Mouse (Mus musculus) midbrain, embryonic 10.5 days (tissue): ENCODE results near the gene Zfp324. TPM values are rescaled to one million over a fixed set of nuclear protein-coding genes. Genes with fewer than 3 reads are reported as not detected.
A peak's percentile ranks its signal among the peaks of the same experiment; 100 is the strongest.
"Not testable (repeated sequence)": the region's sequence is repeated elsewhere in the genome, so short reads cannot be mapped to it uniquely, and the experiment has no call there.

Source experiments
- DNase-seq: peaks from one replicate; pipeline ENCODE4 v3.0.0-alpha.2; 2017; ENCODE audit warnings: low spot score
- H3K27ac ChIP-seq: fragments of 300-500 bp; sonication (generic); replicated peaks from 2 replicates; pipeline ENCODE4 v1.5.1; 2016; ENCODE audit warnings: mild to moderate bottlenecking
- H3K27me3 ChIP-seq: fragments of 300-500 bp; sonication (generic); 2 replicates; pipeline ENCODE4 v1.6.1; 2016; ENCODE audit warnings: low read depth, mild to moderate bottlenecking; ENCODE audit not compliant: poor library complexity, severe bottlenecking
- H3K36me3 ChIP-seq: fragments of 300-500 bp; sonication (generic); 2 replicates; pipeline ENCODE4 v1.6.1; 2016; ENCODE audit warnings: mild to moderate bottlenecking, moderate library complexity
- H3K4me1 ChIP-seq: fragments of 300-500 bp; sonication (generic); 2 replicates; pipeline ENCODE4 v1.6.1; 2016
- H3K4me3 ChIP-seq: fragments of 300-500 bp; sonication (generic); 2 replicates; pipeline ENCODE4 v1.5.1; 2016; ENCODE audit warnings: mild to moderate bottlenecking, moderate library complexity
- H3K9me3 ChIP-seq: fragments of 300-500 bp; sonication (generic); replicated peaks from 2 replicates; pipeline ENCODE4 v1.6.1; 2016; ENCODE audit warnings: mild to moderate bottlenecking
- WGBS: fragments of 180-500 bp; shearing (Covaris S2); methylation state at CpG from one replicate; pipeline ENCODE4 v1.1.7; 2016; 5-methylcytosine and 5-hydroxymethylcytosine counted together
- polyA plus RNA-seq: library from polyadenylated mRNA; unstranded; fragments of >200 nt; fragmentation: Nextera tagmentation; extraction: Ambion mirVana; gene quantifications from 2 replicates; pipeline ENCODE4 v1.2.1, GENCODE M21; 2016

The Zfp324 gene
- 11.4 and 13.2 TPM in 2 replicates for polyA plus RNA-seq

DNA sequence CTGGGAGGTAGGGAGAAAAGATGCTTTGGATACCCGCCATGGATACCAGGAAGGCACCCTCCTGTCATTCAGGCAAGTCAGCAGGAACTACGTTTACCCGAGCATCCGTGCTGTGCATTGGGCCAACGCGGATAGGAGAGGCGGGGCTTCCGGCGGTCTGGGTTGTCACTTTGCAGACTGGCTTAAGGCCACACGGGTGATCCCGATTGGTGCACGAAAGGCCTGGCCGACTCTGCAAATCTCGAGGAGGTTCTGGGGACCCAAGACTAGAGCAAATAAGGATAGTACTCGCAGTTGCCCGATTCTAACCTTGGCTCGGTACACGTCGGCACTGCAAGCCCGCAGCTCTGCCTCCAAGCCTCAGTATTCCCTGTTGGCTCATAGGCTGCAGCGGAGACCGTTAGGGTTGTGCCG, at the start of gene Zfp324:
Zfp324 (plus strand) TSS at position 161 of the 414 bp plus-strand sequence.
- under 1% methylated on average over 23 of the region's 23 CpGs for WGBS
- DNase-seq = peak; percentile 90
- H3K4me3 ChIP-seq = peak within 1 kb of the TSS; percentile 96

DNA sequence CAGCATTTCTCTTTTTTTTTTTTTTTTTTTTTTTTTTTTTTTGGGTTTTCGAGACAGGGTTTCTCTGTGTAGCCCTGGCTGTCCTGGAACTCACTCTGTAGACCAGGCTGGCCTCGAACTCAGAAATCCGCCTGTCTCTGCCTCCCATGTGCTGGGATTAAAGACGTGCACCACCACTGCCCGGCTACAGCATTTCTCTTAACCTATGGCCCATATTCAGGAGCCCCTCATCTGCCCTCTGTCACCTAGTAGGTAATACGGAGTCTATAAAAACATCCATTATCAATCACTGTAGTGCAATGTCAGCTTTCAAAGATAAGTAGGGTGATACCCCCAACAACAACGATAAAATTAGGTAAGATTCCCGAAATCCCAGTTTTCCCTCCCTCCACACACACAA, 45.1 kb upstream of the Zfp324 start:
- not testable (repeated sequence) for DNase-seq, H3K27ac ChIP-seq, H3K9me3 ChIP-seq, H3K27me3 ChIP-seq
- WGBS = 89% methylated on average over 7 of the region's 8 CpGs
- H3K4me3 ChIP-seq = peak overlapping the region; percentile 91
- peaks cover 25% of the 10 kb centered on the region for H3K4me1 ChIP-seq
- peaks cover 26% of the 10 kb centered on the region for H3K36me3 ChIP-seq

More for the DNA sequence above, at the start of gene Zfp324:
- Histone ChIP-seq H3K4me1 (peaks cover 28% of the 10 kb centered on the region), H3K27ac (peak within 1 kb of the TSS; percentile 92), H3K27me3 (no peaks in the 10 kb centered on the region), H3K9me3 (no peaks in the 10 kb centered on the region), H3K36me3 (peaks cover 23% of the 10 kb centered on the region)

DNA sequence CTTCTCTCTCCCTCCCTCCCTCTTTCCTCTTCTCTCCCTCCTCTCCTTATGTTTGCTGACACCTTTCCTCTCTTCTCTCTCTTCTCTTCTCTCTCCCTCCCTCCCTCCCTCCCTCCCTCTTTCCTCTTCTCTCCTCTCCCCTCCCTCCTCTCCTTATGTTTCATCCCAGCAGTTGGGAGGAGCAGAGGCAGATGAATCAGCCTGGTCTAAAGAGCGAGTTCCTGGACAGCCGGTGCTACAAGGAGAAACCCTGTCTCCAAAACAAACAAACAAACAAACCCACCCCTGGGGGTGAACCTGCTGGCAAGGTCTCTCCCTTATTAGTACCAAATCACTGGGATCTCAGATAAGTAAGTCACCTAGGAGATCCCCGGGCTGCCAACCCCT, 44.3 kb upstream of the Zfp324 start:
- peak overlapping the region; percentile 91 for H3K4me3 ChIP-seq
- no peak for DNase-seq
- 0% methylated on average over 3 of the region's 3 CpGs for WGBS
- no peaks in the 10 kb centered on the region for H3K9me3 ChIP-seq
- H3K27ac ChIP-seq = peak overlapping the region; percentile 95
- H3K36me3 ChIP-seq = peaks cover 35% of the 10 kb centered on the region
- peaks cover 25% of the 10 kb centered on the region for H3K4me1 ChIP-seq
- H3K27me3 ChIP-seq = peaks cover 12% of the 10 kb centered on the region

DNA sequence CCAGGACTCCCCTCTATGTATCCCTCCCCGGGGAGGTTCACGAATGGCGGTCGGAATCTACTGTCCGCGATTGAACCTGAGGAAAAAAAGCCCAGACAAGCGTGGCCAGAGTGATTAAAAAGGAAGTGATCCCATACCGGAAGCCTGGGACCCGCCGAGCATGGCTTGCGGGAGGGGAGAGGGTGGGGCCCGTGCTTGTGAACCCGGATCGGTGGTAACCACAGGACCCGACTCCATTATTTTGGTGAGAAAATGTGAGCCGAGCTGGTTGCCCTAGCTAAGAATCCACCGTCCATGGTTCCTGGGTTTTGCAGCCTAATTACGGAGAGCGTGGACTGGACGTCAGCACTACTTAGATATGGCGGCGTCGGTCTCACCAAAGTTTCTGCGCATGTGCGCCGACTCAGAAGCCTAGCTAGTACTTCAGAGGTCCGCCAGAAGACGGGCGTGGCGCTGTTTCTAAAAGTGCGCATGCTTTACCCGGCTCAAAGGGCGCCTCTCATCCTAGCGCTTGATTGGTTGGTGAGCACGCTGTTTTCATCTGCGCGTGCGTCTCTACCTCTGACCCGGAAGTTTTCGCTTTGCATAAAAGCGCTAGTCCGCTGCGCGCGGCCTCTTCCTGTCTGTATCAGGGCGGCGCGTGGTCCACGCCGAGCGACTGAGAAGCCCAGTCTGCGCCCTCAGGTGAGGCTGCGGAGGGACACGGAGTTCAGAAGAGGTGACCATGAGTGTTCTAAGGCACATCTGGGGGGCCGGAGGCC, 43.8 kb upstream of the Zfp324 start, which contains the start of gene Rps5:
Rps5 (plus strand) TSS at position 586 of the 761 bp plus-strand sequence.
- Histone ChIP-seq H3K27me3 (peaks cover 18% of the 10 kb centered on the region), H3K4me3 (peak within 1 kb of the TSS; percentile 91), H3K4me1 (peaks cover 25% of the 10 kb centered on the region), H3K9me3 (no peaks in the 10 kb centered on the region), H3K36me3 (peaks cover 40% of the 10 kb centered on the region), H3K27ac (peak within 1 kb of the TSS; percentile 95)
- WGBS = under 1% methylated on average over 55 of the region's 55 CpGs
- peak; percentile 99 for DNase-seq

DNA sequence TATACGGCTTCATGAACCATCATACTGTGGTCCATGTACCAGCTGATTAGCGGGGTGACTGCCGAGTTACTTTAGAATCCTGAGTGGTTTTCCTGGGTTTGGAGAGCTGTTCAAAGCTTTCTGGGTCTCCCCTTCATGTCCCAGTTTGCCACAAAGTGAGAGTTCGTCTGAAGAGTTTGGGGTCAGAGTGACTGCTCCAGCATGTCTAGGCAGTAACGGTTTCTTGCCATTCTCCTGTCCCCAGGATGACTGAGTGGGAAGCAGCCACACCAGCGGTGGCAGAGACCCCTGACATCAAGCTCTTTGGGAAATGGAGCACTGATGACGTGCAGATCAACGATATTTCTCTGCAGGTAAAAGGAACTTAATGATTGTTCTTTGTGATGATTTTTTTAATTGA, 42.9 kb upstream of the Zfp324 start:
- Histone ChIP-seq H3K27me3 (peaks cover 26% of the 10 kb centered on the region), H3K4me1 (peaks cover 30% of the 10 kb centered on the region), H3K9me3 (no peaks in the 10 kb centered on the region), H3K36me3 (peaks cover 44% of the 10 kb centered on the region), H3K27ac (peak overlapping the region; percentile 95), H3K4me3 (peak overlapping the region; percentile 91)
- DNase-seq = no peak
- 5% methylated on average over 8 of the region's 8 CpGs for WGBS

DNA sequence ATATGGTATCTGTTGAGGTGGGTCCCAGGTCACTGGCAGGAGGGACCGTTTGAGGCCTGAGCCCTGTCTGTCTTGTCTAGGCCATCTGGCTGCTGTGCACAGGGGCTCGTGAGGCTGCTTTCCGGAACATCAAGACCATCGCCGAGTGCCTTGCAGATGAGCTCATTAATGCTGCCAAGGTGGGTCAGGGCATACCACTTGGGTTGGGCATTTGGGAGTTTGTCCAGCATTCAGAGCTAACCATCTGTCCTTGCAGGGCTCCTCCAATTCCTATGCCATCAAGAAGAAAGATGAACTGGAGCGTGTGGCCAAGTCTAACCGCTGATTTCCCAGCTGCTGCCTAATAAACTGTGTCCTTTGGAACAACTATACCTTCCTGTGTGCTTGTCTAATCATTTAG, 39.3 kb upstream of the Zfp324 start:
- no peak overlapping the region for H3K4me3 ChIP-seq
- DNase-seq = no peak
- H3K27me3 ChIP-seq = peaks cover 50% of the 10 kb centered on the region
- H3K4me1 ChIP-seq = peaks cover 30% of the 10 kb centered on the region
- H3K9me3 ChIP-seq = no peaks in the 10 kb centered on the region
- peaks cover 68% of the 10 kb centered on the region for H3K36me3 ChIP-seq
- WGBS = 91% methylated on average over 7 of the region's 7 CpGs
- no peak overlapping the region for H3K27ac ChIP-seq

DNA sequence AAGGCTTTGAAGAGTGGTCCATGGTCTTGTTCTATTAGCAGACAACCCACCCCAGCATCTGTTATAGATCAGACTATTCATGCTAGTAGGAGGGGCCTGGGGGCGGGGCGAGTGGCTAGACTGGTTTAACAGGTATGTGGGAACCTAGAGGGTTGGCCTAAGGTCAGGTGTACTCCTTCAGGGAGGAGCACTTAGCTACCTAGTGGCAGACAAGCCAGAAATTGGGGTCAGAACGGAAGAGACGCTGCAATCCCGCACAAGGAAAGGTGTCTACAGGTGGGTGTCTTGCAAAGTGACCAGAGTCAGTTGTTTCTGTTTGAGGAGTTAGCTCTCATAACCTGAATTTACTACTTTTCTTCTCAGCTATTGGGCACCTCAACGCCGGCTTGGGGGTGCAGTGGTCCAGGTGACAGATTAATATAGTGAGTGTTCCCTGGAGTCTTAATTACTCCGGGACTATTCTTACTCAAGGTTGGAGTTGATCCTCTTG, 38.4 kb upstream of the Zfp324 start, which contains the start of gene Rnf225:
Rnf225 (plus strand) TSS at position 226 of the 490 bp plus-strand sequence.
- Histone ChIP-seq H3K9me3 (no peaks in the 10 kb centered on the region), H3K27ac (peak within 1 kb of the TSS; percentile 46; the same call in 1 of the 2 replicates), H3K36me3 (peaks cover 68% of the 10 kb centered on the region), H3K4me1 (peaks cover 28% of the 10 kb centered on the region), H3K4me3 (peak within 1 kb of the TSS; percentile 46), H3K27me3 (peaks cover 50% of the 10 kb centered on the region)
- 20% methylated on average over 8 of the region's 8 CpGs for WGBS
- DNase-seq = peak; percentile 27

DNA sequence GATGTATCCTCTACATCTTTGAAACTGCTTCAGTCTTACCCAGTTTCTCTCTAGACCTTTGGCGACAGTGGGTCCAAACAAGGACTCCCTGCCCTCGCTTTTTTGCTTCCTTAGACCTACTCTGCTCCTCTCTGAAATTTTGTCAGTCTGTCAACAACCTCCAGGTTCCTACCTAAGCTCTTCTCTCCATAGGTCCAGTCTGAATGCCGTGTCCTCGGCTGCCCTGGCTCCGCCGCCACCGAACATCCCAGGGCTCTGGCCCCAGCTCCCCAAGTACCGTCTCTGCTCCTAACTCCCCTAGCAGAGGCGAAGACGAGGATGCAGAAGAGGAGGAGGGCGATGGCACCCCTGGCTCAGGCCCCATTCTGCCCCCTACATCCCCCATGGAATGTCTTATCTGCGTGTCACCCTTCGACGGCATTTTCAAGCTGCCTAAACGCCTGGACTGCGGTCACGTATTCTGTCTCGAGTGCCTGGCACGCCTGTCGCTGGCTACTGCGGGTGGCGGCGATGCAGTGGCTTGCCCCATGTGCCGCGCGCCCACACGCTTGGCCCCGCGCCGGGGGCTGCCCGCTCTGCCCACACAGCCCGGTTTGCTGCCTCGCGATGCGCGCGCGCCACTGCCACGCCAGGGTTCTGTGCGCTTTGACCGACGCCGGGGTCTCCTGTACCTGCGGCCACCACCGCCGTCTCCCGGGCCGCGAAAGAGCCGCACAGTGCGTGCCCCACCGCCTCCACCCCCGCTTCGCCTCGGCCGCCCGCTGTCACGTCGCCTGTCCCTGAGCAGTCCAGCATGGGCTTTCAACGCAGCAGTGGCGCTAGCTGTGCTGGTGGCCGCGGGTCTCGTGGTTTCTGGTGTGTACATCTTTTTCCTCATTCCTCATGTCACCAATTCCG, 37.7 kb upstream of the Zfp324 start:
- Histone ChIP-seq H3K9me3 (no peaks in the 10 kb centered on the region), H3K27ac (peak overlapping the region; percentile 46; the same call in 1 of the 2 replicates), H3K27me3 (peaks cover 50% of the 10 kb centered on the region), H3K4me3 (peak overlapping the region; percentile 46), H3K4me1 (peaks cover 25% of the 10 kb centered on the region), H3K36me3 (peaks cover 68% of the 10 kb centered on the region)
- 4% methylated on average over 65 of the region's 65 CpGs for WGBS
- DNase-seq = peak; percentile 47

DNA sequence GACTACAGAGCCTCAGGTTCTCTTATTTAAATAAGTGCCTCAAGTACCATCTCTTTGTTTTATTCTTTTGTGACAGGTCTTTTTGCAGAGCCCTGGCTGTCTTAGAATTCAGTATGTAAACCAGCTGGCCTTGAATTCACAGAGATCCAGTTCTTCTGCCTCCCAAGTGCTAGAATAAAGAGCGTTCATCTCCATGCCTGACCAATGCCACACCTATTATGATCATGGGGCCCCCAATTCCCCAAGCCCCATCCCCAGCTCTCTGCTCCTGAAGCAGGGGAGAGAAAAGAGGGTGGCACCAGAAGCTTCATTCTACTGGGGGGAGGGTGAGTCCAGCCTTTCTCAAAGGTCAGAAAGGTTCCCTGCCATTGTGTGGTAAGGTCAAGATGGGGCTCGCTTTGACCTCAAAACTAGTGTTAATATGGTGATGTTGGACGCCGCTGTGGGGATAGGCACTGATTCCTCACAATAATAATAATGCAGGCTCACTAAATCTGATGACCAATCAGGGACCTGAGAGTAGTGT, 32.0 kb upstream of the Zfp324 start:
- 51% methylated on average over 4 of the region's 4 CpGs for WGBS

DNA sequence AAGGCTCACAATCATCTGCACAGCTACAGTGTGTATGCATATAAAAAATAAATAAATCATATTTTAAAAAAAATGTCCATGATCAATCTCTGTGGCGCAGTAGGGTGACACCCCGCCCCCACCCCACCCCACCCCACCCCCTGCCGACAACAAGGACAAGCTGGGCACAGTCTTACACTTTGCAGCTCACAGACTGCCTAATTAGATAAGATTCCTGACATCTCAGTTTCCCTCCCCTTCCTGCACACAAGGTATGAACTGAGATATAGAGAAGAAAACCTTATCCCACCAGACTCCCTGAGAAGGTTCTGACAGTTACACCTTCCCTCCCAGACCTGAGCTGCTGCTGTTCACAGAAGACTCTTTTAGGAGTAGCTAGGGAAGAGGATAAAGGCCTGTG, 30.8 kb upstream of the Zfp324 start:
- Histone ChIP-seq H3K27ac (no peak overlapping the region), H3K4me1 (peaks cover 12% of the 10 kb centered on the region), H3K36me3 (0 out of 2 replicates have a peak, but pooled peaks cover 5% of the 10 kb centered on the region), H3K27me3 (peaks cover 3% of the 10 kb centered on the region; the same call in 1 of the 2 replicates), H3K9me3 (no peaks in the 10 kb centered on the region), H3K4me3 (no peak overlapping the region)
- WGBS = 85% methylated on average over 3 of the region's 3 CpGs
- no peak for DNase-seq

More for the DNA sequence above, 32.0 kb upstream of the Zfp324 start:
- Histone ChIP-seq H3K4me1 (peaks cover 12% of the 10 kb centered on the region), H3K27me3 (peaks cover 14% of the 10 kb centered on the region), H3K9me3 (no peaks in the 10 kb centered on the region), H3K4me3 (no peak overlapping the region), H3K27ac (no peak overlapping the region; the same call in 1 of the 2 replicates), H3K36me3 (peaks cover 15% of the 10 kb centered on the region)
- no peak for DNase-seq

DNA sequence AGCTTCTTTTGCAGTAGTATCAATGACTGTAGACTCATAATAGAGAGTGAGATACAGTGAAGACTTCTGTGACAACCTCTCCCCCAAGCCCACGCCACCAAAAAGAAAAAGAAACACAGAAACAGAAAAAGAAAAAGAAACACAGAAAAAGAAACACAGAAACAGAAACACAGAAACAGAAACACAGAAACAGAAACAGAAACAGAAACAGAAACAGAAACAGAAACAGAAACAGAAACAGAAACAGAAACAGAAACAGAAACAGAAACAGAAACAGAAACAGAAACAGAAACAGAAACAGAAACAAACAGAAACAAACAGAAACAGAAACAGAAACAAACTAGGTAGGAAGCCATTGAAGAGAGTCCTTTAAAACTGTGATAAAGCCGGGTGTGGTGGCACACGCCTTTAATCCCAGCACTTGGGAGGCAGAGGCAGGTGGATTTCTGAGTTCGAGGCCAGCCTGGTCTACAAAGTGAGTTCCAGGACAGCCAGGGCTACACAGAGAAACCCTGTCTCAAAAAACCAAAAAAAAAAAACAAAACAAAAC, 28.3 kb upstream of the Zfp324 start:
- not testable (repeated sequence) for DNase-seq, H3K27me3 ChIP-seq
- 82% methylated on average over 4 of the region's 4 CpGs for WGBS

DNA sequence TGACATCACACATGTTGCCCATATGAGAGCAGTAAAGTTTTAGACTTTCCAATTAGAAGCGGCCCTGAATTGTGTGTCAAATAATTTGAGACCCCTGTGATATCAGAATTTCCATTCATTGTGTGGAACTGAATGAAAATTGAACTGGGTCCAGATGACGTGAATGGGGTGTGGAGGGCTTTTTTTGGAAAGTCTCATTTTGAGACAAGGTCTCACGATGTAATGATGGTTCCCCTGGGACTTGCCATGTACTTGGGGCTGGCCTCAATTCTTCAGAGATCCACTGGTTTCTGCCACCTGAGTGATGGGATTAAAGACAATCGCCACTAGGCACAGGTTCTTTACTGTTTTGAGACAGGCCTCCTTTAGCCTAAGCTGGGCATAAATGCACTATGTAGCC, 25.0 kb upstream of the Zfp324 start:
- no peaks in the 10 kb centered on the region for H3K9me3 ChIP-seq
- WGBS = 90% methylated on average over 4 of the region's 4 CpGs
- no peaks in the 10 kb centered on the region for H3K4me1 ChIP-seq
- DNase-seq = no peak
- no peak overlapping the region for H3K27ac ChIP-seq
- H3K36me3 ChIP-seq = no peaks in the 10 kb centered on the region
- H3K4me3 ChIP-seq = no peak overlapping the region
- H3K27me3 ChIP-seq = no peaks in the 10 kb centered on the region

More for the DNA sequence above, 28.3 kb upstream of the Zfp324 start:
- not testable (repeated sequence) for H3K9me3 ChIP-seq, H3K36me3 ChIP-seq, H3K4me3 ChIP-seq, H3K27ac ChIP-seq
- peaks cover 12% of the 10 kb centered on the region for H3K4me1 ChIP-seq
